21 mouse cellular contexts compared by ENCODE assay signal in genomic region chr17:74753628-74754104, GRCm38 (mm10).
"Had no signal": no experiment of that assay in that cellular context is flagged by ENCODE, and none has a peak within 500 bp of the region (broad histone marks: within the 10 kb centered on the region; RNA-seq: fewer than 3 reads in every experiment).

No protein-coding gene starts in this region.

- H3K27me3 ChIP-seq: hindbrain, embryonic 15.5 days; kidney, embryonic 15.5 days; limb, embryonic 12.5 days; limb, embryonic 15.5 days; neural tube, embryonic 12.5 days; neural tube, embryonic 15.5 days; stomach, embryonic 15.5 days had no signal

- H3K4me3 ChIP-seq: hindbrain, embryonic 15.5 days; kidney, embryonic 15.5 days; limb, embryonic 12.5 days; limb, embryonic 15.5 days; neural tube, embryonic 12.5 days; neural tube, embryonic 15.5 days; stomach, embryonic 15.5 days had no signal

- H3K4me2 ChIP-seq: hindbrain, embryonic 15.5 days; kidney, embryonic 15.5 days; limb, embryonic 12.5 days; limb, embryonic 15.5 days; liver, embryonic 11.5 days; midbrain, embryonic 11.5 days; neural tube, embryonic 12.5 days; neural tube, embryonic 15.5 days; stomach, embryonic 15.5 days had no signal

- ATAC-seq: intestine, postnatal 0 days; liver, postnatal 0 days had no signal

- H3K27ac ChIP-seq: hindbrain, embryonic 15.5 days; kidney, embryonic 15.5 days; limb, embryonic 12.5 days; limb, embryonic 15.5 days; liver, embryonic 14.5 days; neural tube, embryonic 12.5 days; neural tube, embryonic 15.5 days; stomach, embryonic 15.5 days had no signal

- H3K36me3 ChIP-seq: hindbrain, embryonic 15.5 days; stomach, embryonic 15.5 days had no signal

- H3K4me1 ChIP-seq: hindbrain, embryonic 15.5 days; limb, embryonic 12.5 days; limb, embryonic 15.5 days; neural tube, embryonic 12.5 days; neural tube, embryonic 15.5 days; stomach, embryonic 15.5 days had no signal

- H3K9me3 ChIP-seq: hindbrain, embryonic 15.5 days; kidney, embryonic 15.5 days; limb, embryonic 12.5 days; limb, embryonic 15.5 days; neural tube, embryonic 12.5 days; neural tube, embryonic 15.5 days; stomach, embryonic 15.5 days had no signal

- H3K9ac ChIP-seq: hindbrain, embryonic 15.5 days; kidney, embryonic 15.5 days; limb, embryonic 12.5 days; limb, embryonic 15.5 days; liver, embryonic 14.5 days; liver, postnatal 0 days; neural tube, embryonic 12.5 days; neural tube, embryonic 15.5 days; stomach, embryonic 15.5 days had no signal

- DNase-seq: kidney, adult 2 months; kidney, postnatal 14 days; kidney, postnatal 4 days; left cerebral cortex, postnatal 4 days; liver, postnatal 0 days; lung, postnatal 36 days; midbrain, embryonic 14.5 days; right cerebral cortex, postnatal 14 days; spleen, adult 18-20 months; thymus, adult 18-20 months had no signal
